Mouse (Mus musculus): ENCODE results near the gene Add2. TPM values are rescaled to one million over a fixed set of nuclear protein-coding genes. Genes with fewer than 3 reads are reported as not detected.

Gene Add2
- polyA plus RNA-seq, 1 experiment from 2014 or later: 19.1 TPM

- Histone ChIP-seq H3K4me3 (ENCODE audit: low read depth, low read length) (no peak overlapping the region), H3K36me3 (replicated peaks; ENCODE audit: control insufficient read depth, insufficient read depth, low read depth, low read length) (no peaks in the 10 kb centered on the region), H3K27me3 (ENCODE audit: control insufficient read depth, insufficient read depth, low read length) (no peaks in the 10 kb centered on the region), H3K9me3 (replicated peaks; ENCODE audit: control insufficient read depth, low read length) (no peaks in the 10 kb centered on the region), H3K27ac (replicated peaks; ENCODE audit: low read depth, low read length) (no peak overlapping the region), H3K9ac (replicated peaks; ENCODE audit: low read length) (no peak overlapping the region), H3K4me1 (ENCODE audit: control insufficient read depth, insufficient read depth, low read length) (no peaks in the 10 kb centered on the region), H3K4me2 (ENCODE audit: low read depth, low read length) (no peak overlapping the region)
- DNase-seq (ENCODE audit: low spot score) (no peak), ATAC-seq (replicated peaks; ENCODE audit: insufficient number of reproducible peaks, low FRiP score, low TSS enrichment, low read depth) (no peak)
- 72% methylated on average over 10 of the region's 10 CpGs for WGBS
These were observed 65.8 kb downstream of the Add2 start for GRCm38 (mm10) chr6:86094202-86094838.

- Histone ChIP-seq H3K9ac (replicated peaks; ENCODE audit: low read length) (no peak overlapping the region), H3K27me3 (ENCODE audit: control insufficient read depth, insufficient read depth, low read length) (no peaks in the 10 kb centered on the region), H3K4me2 (ENCODE audit: low read depth, low read length) (no peak overlapping the region), H3K4me3 (ENCODE audit: low read depth, low read length) (no peak overlapping the region), H3K27ac (replicated peaks; ENCODE audit: low read depth, low read length) (no peak overlapping the region), H3K9me3 (replicated peaks; ENCODE audit: control insufficient read depth, low read length) (no peaks in the 10 kb centered on the region), H3K4me1 (ENCODE audit: control insufficient read depth, insufficient read depth, low read length) (no peaks in the 10 kb centered on the region), H3K36me3 (replicated peaks; ENCODE audit: control insufficient read depth, insufficient read depth, low read depth, low read length) (no peaks in the 10 kb centered on the region)
- ATAC-seq (replicated peaks; ENCODE audit: insufficient number of reproducible peaks, low FRiP score, low TSS enrichment, low read depth): no peak
- no peak for DNase-seq (ENCODE audit: low spot score)
- WGBS: 81% methylated on average over 5 of the region's 5 CpGs
These were observed 67.0 kb downstream of the Add2 start for GRCm38 (mm10) chr6:86095518-86095917.

- no peak overlapping the region for H3K27ac ChIP-seq (replicated peaks; ENCODE audit: low read depth, low read length)
- 89% methylated on average over 10 of the region's 10 CpGs for WGBS
- no peaks in the 10 kb centered on the region for H3K27me3 ChIP-seq (ENCODE audit: control insufficient read depth, insufficient read depth, low read length)
- H3K4me2 ChIP-seq (ENCODE audit: low read depth, low read length): no peak overlapping the region
- H3K4me1 ChIP-seq (ENCODE audit: control insufficient read depth, insufficient read depth, low read length): no peaks in the 10 kb centered on the region
- H3K36me3 ChIP-seq (replicated peaks; ENCODE audit: control insufficient read depth, insufficient read depth, low read depth, low read length): no peaks in the 10 kb centered on the region
- no peaks in the 10 kb centered on the region for H3K9me3 ChIP-seq (replicated peaks; ENCODE audit: control insufficient read depth, low read length)
- H3K9ac ChIP-seq (replicated peaks; ENCODE audit: low read length): no peak overlapping the region
- DNase-seq (ENCODE audit: low spot score) (peak; percentile 20), ATAC-seq (replicated peaks; ENCODE audit: insufficient number of reproducible peaks, low FRiP score, low TSS enrichment, low read depth) (no peak)
- no peak overlapping the region for H3K4me3 ChIP-seq (ENCODE audit: low read depth, low read length)
These were observed 68.3 kb downstream of the Add2 start for GRCm38 (mm10) chr6:86096733-86097132.

- H3K4me2 ChIP-seq (ENCODE audit: low read depth, low read length): no peak overlapping the region
- H3K4me1 ChIP-seq (ENCODE audit: control insufficient read depth, insufficient read depth, low read length): no peaks in the 10 kb centered on the region
- H3K27ac ChIP-seq (replicated peaks; ENCODE audit: low read depth, low read length): no peak overlapping the region
- no peaks in the 10 kb centered on the region for H3K36me3 ChIP-seq (replicated peaks; ENCODE audit: control insufficient read depth, insufficient read depth, low read depth, low read length)
- H3K27me3 ChIP-seq (ENCODE audit: control insufficient read depth, insufficient read depth, low read length): no peaks in the 10 kb centered on the region
- 70% methylated on average over 4 of the region's 4 CpGs for WGBS
- no peak overlapping the region for H3K4me3 ChIP-seq (ENCODE audit: low read depth, low read length)
- no peaks in the 10 kb centered on the region for H3K9me3 ChIP-seq (replicated peaks; ENCODE audit: control insufficient read depth, low read length)
- H3K9ac ChIP-seq (replicated peaks; ENCODE audit: low read length): no peak overlapping the region
- ATAC-seq (replicated peaks; ENCODE audit: insufficient number of reproducible peaks, low FRiP score, low TSS enrichment, low read depth): no peak
- DNase-seq (ENCODE audit: low spot score): no peak
These were observed 68.7 kb downstream of the Add2 start for GRCm38 (mm10) chr6:86097155-86097554.

GRCm38 (mm10) chr6:86099003-86099402 lies 70.5 kb downstream of the Add2 start:
- 79% methylated on average over 4 of the region's 4 CpGs for WGBS
- Histone ChIP-seq H3K4me2 (ENCODE audit: low read depth, low read length) (no peak overlapping the region), H3K27me3 (ENCODE audit: control insufficient read depth, insufficient read depth, low read length) (no peaks in the 10 kb centered on the region), H3K9me3 (replicated peaks; ENCODE audit: control insufficient read depth, low read length) (no peaks in the 10 kb centered on the region), H3K4me3 (ENCODE audit: low read depth, low read length) (no peak overlapping the region), H3K36me3 (replicated peaks; ENCODE audit: control insufficient read depth, insufficient read depth, low read depth, low read length) (no peaks in the 10 kb centered on the region), H3K4me1 (ENCODE audit: control insufficient read depth, insufficient read depth, low read length) (no peaks in the 10 kb centered on the region), H3K9ac (replicated peaks; ENCODE audit: low read length) (no peak overlapping the region), H3K27ac (replicated peaks; ENCODE audit: low read depth, low read length) (no peak overlapping the region)
- ATAC-seq (replicated peaks; ENCODE audit: insufficient number of reproducible peaks, low FRiP score, low TSS enrichment, low read depth): no peak
- DNase-seq (ENCODE audit: low spot score): no peak

- Histone ChIP-seq H3K4me1 (ENCODE audit: control insufficient read depth, insufficient read depth, low read length) (no peaks in the 10 kb centered on the region), H3K9ac (replicated peaks; ENCODE audit: low read length) (no peak overlapping the region), H3K27me3 (ENCODE audit: control insufficient read depth, insufficient read depth, low read length) (no peaks in the 10 kb centered on the region), H3K36me3 (replicated peaks; ENCODE audit: control insufficient read depth, insufficient read depth, low read depth, low read length) (no peaks in the 10 kb centered on the region), H3K27ac (replicated peaks; ENCODE audit: low read depth, low read length) (no peak overlapping the region), H3K4me3 (ENCODE audit: low read depth, low read length) (no peak overlapping the region), H3K4me2 (ENCODE audit: low read depth, low read length) (no peak overlapping the region), H3K9me3 (replicated peaks; ENCODE audit: control insufficient read depth, low read length) (no peaks in the 10 kb centered on the region)
- ATAC-seq (replicated peaks; ENCODE audit: insufficient number of reproducible peaks, low FRiP score, low TSS enrichment, low read depth): no peak
- no peak for DNase-seq (ENCODE audit: low spot score)
- 87% methylated on average over 5 of the region's 5 CpGs for WGBS
These were observed 73.0 kb downstream of the Add2 start for GRCm38 (mm10) chr6:86101451-86101850.

GRCm38 (mm10) chr6:86102874-86103273 lies 74.4 kb downstream of the Add2 start:
- DNase-seq (ENCODE audit: low spot score) (no peak), ATAC-seq (replicated peaks; ENCODE audit: insufficient number of reproducible peaks, low FRiP score, low TSS enrichment, low read depth) (no peak)
- no peak overlapping the region for H3K9ac ChIP-seq (replicated peaks; ENCODE audit: low read length)
- H3K4me2 ChIP-seq (ENCODE audit: low read depth, low read length): no peak overlapping the region
- no peak overlapping the region for H3K4me3 ChIP-seq (ENCODE audit: low read depth, low read length)
- WGBS: 80% methylated on average over 5 of the region's 5 CpGs
- no peaks in the 10 kb centered on the region for H3K36me3 ChIP-seq (replicated peaks; ENCODE audit: control insufficient read depth, insufficient read depth, low read depth, low read length)
- no peak overlapping the region for H3K27ac ChIP-seq (replicated peaks; ENCODE audit: low read depth, low read length)
- H3K27me3 ChIP-seq (ENCODE audit: control insufficient read depth, insufficient read depth, low read length): no peaks in the 10 kb centered on the region
- H3K4me1 ChIP-seq (ENCODE audit: control insufficient read depth, insufficient read depth, low read length): no peaks in the 10 kb centered on the region
- H3K9me3 ChIP-seq (replicated peaks; ENCODE audit: control insufficient read depth, low read length): no peaks in the 10 kb centered on the region

- H3K9ac ChIP-seq (replicated peaks; ENCODE audit: low read length): no peak overlapping the region
- DNase-seq (ENCODE audit: low spot score): no peak
- no peak for ATAC-seq (replicated peaks; ENCODE audit: insufficient number of reproducible peaks, low FRiP score, low TSS enrichment, low read depth)
- no peak overlapping the region for H3K27ac ChIP-seq (replicated peaks; ENCODE audit: low read depth, low read length)
- no peaks in the 10 kb centered on the region for H3K27me3 ChIP-seq (ENCODE audit: control insufficient read depth, insufficient read depth, low read length)
- no peak overlapping the region for H3K4me3 ChIP-seq (ENCODE audit: low read depth, low read length)
- 71% methylated on average over 4 of the region's 4 CpGs for WGBS
- no peaks in the 10 kb centered on the region for H3K9me3 ChIP-seq (replicated peaks; ENCODE audit: control insufficient read depth, low read length)
- H3K4me2 ChIP-seq (ENCODE audit: low read depth, low read length): no peak overlapping the region
- no peaks in the 10 kb centered on the region for H3K36me3 ChIP-seq (replicated peaks; ENCODE audit: control insufficient read depth, insufficient read depth, low read depth, low read length)
- no peaks in the 10 kb centered on the region for H3K4me1 ChIP-seq (ENCODE audit: control insufficient read depth, insufficient read depth, low read length)
These were observed 75.1 kb downstream of the Add2 start for GRCm38 (mm10) chr6:86103614-86104013.

All from embryonic facial prominence, embryonic 11.5 days (tissue).